Mouse (Mus musculus) liver, postnatal 0 days (tissue): ENCODE measurements around the gene Vamp5. TPM values are rescaled to one million over a fixed set of nuclear protein-coding genes. Genes with fewer than 3 reads are reported as not detected.

Experiments used
- ATAC-seq: fragments of 200-750 bp; cut with Nextera tagmentation; 2 replicates; pipeline ENCODE4 v1.8.0; 2017; ENCODE audit warnings: mild to moderate bottlenecking, moderate library complexity
- DNase-seq: peaks from one replicate; pipeline ENCODE4 v3.0.0-alpha.2; 2016
- H3K27ac ChIP-seq: fragments of 300-500 bp; sonication (generic); 2 replicates; pipeline ENCODE4 v1.5.1; 2014; ENCODE audit warnings: antibody characterized with exemption, moderate library complexity, mild to moderate bottlenecking, low read depth
- H3K27me3 ChIP-seq: fragments of 300-500 bp; sonication (generic); 2 replicates; pipeline ENCODE4 v1.6.1; 2014; ENCODE audit warnings: low read length, control low read depth, mixed read lengths; ENCODE audit not compliant: insufficient read depth
- H3K36me3 ChIP-seq: fragments of 300-500 bp; sonication (generic); replicated peaks from 2 replicates; pipeline ENCODE4 v1.6.1; 2014; ENCODE audit warnings: mild to moderate bottlenecking, control low read depth, low read length, moderate library complexity, mixed read lengths; ENCODE audit not compliant: insufficient read depth
- H3K4me1 ChIP-seq: fragments of 300-500 bp; sonication (generic); 2 replicates; pipeline ENCODE4 v1.6.1; 2014; ENCODE audit warnings: antibody characterized with exemption, mild to moderate bottlenecking, control low read depth; ENCODE audit not compliant: insufficient read depth
- H3K4me2 ChIP-seq: fragments of 300-500 bp; sonication (generic); 2 replicates; pipeline ENCODE4 v1.6.1; 2014; ENCODE audit warnings: low read depth, mild to moderate bottlenecking, low read length, moderate library complexity, mixed read lengths
- H3K4me3 ChIP-seq: fragments of 300-500 bp; sonication (generic); 2 replicates; pipeline ENCODE4 v1.5.1; 2014; ENCODE audit warnings: low read depth, low read length
- H3K9ac ChIP-seq: fragments of 300-500 bp; sonication (generic); replicated peaks from 2 replicates; pipeline ENCODE4 v1.6.1; 2014; ENCODE audit warnings: mild to moderate bottlenecking, moderate library complexity
- H3K9me3 ChIP-seq: fragments of 300-500 bp; sonication (generic); 2 replicates; pipeline ENCODE4 v1.6.1; 2016; ENCODE audit warnings: mild to moderate bottlenecking, control low read depth, low read length, mixed read lengths
- CTCF ChIP-seq: sonication (generic); IDR thresholded peaks from 2 replicates; pipeline ENCODE4 v1.5.1; 2016; ENCODE audit warnings: antibody characterized with exemption, low read depth
- EP300 ChIP-seq: IDR thresholded peaks from 2 replicates; pipeline ENCODE4 v1.6.1; 2016; ENCODE audit warnings: antibody characterized with exemption, low read depth, mild to moderate bottlenecking
- WGBS: fragments of 180-500 bp; shearing (Covaris S2); extraction: QIAGEN DNeasy Blood & Tissue Kit; methylation state at CpG from one replicate; pipeline ENCODE4 v1.1.7; 2014; ENCODE audit not compliant: insufficient replicate concordance; 5-methylcytosine and 5-hydroxymethylcytosine counted together
- polyA plus RNA-seq: library from polyadenylated mRNA; unstranded; fragments of >200 nt; fragmentation: Nextera tagmentation; extraction: Ambion mirVana; gene quantifications from 2 replicates; pipeline ENCODE4 v1.2.1, GENCODE M21; 2015

Vamp5 gene
- polyA plus RNA-seq, 1 experiment from 2014 or later = 53.1 TPM

- Histone ChIP-seq H3K4me2 (peak within 1 kb of the TSS; percentile 95), H3K4me3 (peak within 1 kb of the TSS; percentile 89), H3K27ac (peak within 1 kb of the TSS; percentile 88), H3K9ac (peak within 1 kb of the TSS; percentile 95), H3K4me1 (peaks cover 52% of the 10 kb centered on the region), H3K9me3 (no peaks in the 10 kb centered on the region), H3K27me3 (no peaks in the 10 kb centered on the region), H3K36me3 (peaks cover 32% of the 10 kb centered on the region)
- DNase-seq (peak; percentile 94), ATAC-seq (peak; percentile 85)
- peak; percentile 73; the same call in 1 of the 2 replicates for TF ChIP-seq EP300
- peak; percentile 26; the same call in 1 of the 2 replicates for TF ChIP-seq CTCF
- under 1% methylated on average over 30 of the region's 30 CpGs for WGBS
Measured at GRCm38 (mm10) chr6:72345074-72345567, 35.1 kb downstream of the Vamp5 start, which contains the start of gene Usp39. Gene Usp39, minus strand, starts transcription at chr6:72345184.

DNA sequence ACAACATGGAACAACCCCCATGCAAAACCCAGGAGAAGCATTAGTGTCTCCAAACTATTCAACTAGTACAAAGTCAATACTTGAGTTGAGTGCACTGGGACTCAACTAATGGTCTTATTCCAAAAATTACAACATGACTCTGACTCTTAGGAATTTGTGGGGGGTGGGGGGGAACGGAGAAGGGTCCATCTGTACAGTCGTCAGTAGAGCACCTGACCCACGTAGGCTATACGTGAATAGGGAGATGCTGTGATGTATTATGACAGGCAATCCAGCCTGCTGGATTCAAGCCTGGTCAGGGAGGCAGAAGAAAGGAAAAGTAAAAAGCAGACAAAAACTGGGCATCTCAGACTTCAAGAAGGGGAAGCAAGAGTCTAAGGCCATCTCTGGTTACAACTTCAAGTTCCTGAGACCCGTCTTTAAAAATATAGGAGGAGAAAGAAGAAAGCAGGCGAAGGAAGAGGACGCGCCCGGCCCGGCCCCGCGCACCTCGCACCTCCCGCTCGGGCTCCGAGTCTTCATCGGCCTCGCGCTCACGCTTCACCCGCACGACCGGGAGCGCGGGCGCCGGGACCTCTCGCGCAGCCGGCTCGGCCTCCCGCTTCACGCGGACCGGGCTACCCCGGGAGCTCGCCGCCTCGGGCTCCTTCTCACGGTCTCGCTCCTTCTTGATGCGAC is 35.7 kb downstream of the Vamp5 start:
- Histone ChIP-seq H3K4me2 (peak overlapping the region; percentile 95), H3K9ac (peak overlapping the region; percentile 95), H3K27me3 (no peaks in the 10 kb centered on the region), H3K4me1 (peaks cover 48% of the 10 kb centered on the region), H3K36me3 (peaks cover 36% of the 10 kb centered on the region), H3K27ac (peak overlapping the region; percentile 88), H3K9me3 (no peaks in the 10 kb centered on the region), H3K4me3 (peak overlapping the region; percentile 89)
- TF ChIP-seq EP300 (no peak), CTCF (no peak)
- under 1% methylated on average over 26 of the region's 42 CpGs for WGBS
- ATAC-seq = peak; percentile 59
- DNase-seq = no peak

DNA sequence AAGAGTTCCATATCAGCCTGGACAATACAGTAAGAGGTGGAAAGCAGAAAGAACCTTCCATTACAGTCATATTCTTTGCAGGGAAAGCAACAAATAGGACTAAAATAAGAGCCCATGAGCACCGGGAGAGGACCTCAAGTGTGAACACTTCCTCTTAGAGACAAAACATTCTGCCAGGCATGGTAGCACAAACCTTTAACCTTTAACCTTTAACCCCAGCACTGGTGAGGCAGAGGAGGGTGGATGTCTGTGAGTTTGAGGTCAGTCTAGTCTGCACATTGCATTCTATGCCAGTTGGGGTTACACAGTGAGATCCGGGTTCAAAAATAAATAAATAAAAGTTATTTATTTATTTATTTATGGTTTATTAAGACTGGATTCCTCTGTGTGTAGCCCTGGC is 39.8 kb downstream of the Vamp5 start:
- ATAC-seq (no peak), DNase-seq (no peak)

GRCm38 (mm10) chr6:72333111-72333510 is 47.2 kb downstream of the Vamp5 start:
- no peak overlapping the region for H3K9ac ChIP-seq
- peak overlapping the region; percentile 39; the same call in 1 of the 2 replicates for H3K27ac ChIP-seq
- DNase-seq (no peak), ATAC-seq (0 out of 2 replicates have a peak, but pooled peaks have one; percentile 19)
- no peak overlapping the region for H3K4me3 ChIP-seq
- H3K27me3 ChIP-seq = no peaks in the 10 kb centered on the region
- WGBS = 76% methylated on average over 5 of the region's 5 CpGs
- peak overlapping the region; percentile 6 for H3K4me2 ChIP-seq
- H3K36me3 ChIP-seq = peaks cover 85% of the 10 kb centered on the region
- TF ChIP-seq EP300 (no peak), CTCF (no peak)
- H3K9me3 ChIP-seq = no peaks in the 10 kb centered on the region
- no peaks in the 10 kb centered on the region; the same call in 1 of the 2 replicates for H3K4me1 ChIP-seq

More for the DNA sequence above, 39.8 kb downstream of the Vamp5 start:
- Histone ChIP-seq H3K27ac (no peak overlapping the region), H3K4me3 (no peak overlapping the region), H3K4me2 (no peak overlapping the region), H3K36me3 (peaks cover 63% of the 10 kb centered on the region), H3K9ac (no peak overlapping the region), H3K27me3 (no peaks in the 10 kb centered on the region), H3K9me3 (no peaks in the 10 kb centered on the region), H3K4me1 (peaks cover 21% of the 10 kb centered on the region)
- TF ChIP-seq EP300 = no peak
- no peak for TF ChIP-seq CTCF
- 53% methylated on average over 2 of the region's 2 CpGs for WGBS

DNA sequence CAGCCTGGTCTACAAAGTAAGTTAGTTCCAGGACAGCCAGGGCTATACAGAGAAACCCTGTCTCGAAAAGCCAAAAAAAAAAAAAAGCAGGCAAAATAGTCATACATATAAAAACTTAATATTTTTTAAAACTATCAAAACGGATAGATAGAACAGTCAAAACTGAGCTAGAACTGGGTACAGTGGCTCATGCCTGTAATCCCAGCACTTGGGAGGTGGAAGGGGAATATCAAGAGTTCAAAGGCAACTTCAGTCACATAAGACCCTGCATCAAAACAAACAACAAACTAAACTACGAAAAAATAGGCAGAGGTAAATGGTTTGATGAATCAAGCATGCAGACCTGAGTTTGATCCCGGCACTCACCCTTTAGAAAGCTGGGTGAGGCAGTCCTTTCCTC is 50.1 kb downstream of the Vamp5 start:
- peaks cover 80% of the 10 kb centered on the region for H3K36me3 ChIP-seq
- no peaks in the 10 kb centered on the region for H3K9me3 ChIP-seq
- ATAC-seq (no peak), DNase-seq (no peak)
- 89% methylated on average over 4 of the region's 4 CpGs for WGBS
- no peaks in the 10 kb centered on the region; the same call in 1 of the 2 replicates for H3K4me1 ChIP-seq
- H3K27ac ChIP-seq = no peak overlapping the region
- TF ChIP-seq EP300 (no peak), CTCF (no peak)
- H3K4me3 ChIP-seq = no peak overlapping the region
- H3K27me3 ChIP-seq = no peaks in the 10 kb centered on the region
- H3K4me2 ChIP-seq = no peak overlapping the region
- H3K9ac ChIP-seq = no peak overlapping the region

- no peaks in the 10 kb centered on the region for H3K9me3 ChIP-seq
- no peak overlapping the region for H3K9ac ChIP-seq
- no peak overlapping the region for H3K27ac ChIP-seq
- ATAC-seq (no peak), DNase-seq (no peak)
- WGBS = 81% methylated on average over 5 of the region's 5 CpGs
- no peak overlapping the region for H3K4me3 ChIP-seq
- TF ChIP-seq CTCF (no peak), EP300 (no peak)
- H3K4me1 ChIP-seq = no peaks in the 10 kb centered on the region; the same call in 1 of the 2 replicates
- no peaks in the 10 kb centered on the region for H3K27me3 ChIP-seq
- H3K36me3 ChIP-seq = peaks cover 79% of the 10 kb centered on the region
- H3K4me2 ChIP-seq = no peak overlapping the region
Measured at GRCm38 (mm10) chr6:72329019-72329418, 51.2 kb downstream of the Vamp5 start.
